Mouse (Mus musculus): ENCODE measurements around the gene Zfp704. TPM values are rescaled to one million over a fixed set of nuclear protein-coding genes. Genes with fewer than 3 reads are reported as not detected.

The Zfp704 gene
- polyA plus RNA-seq, 1 experiment from 2014 or later: 10.2 TPM

DNA sequence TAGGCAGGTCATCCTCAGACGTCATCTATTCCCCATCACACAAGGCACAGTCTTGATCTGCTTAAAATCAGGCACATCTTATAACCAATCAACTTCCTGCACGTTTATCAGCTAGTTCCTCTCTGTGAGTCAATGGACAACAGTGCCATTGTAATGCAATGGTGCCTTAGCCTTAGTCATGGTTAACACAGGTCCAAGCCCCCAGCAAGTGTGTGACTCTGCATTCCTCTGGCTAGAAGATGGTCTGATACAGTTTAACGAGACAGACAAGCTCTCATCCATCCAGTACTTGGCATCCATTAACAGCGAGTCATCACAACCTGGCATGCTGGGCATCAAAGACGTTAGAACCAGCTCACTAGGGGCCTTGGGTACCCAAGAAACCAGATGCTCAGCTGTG lies 85.5 kb downstream of the Zfp704 start:
- DNase-seq (ENCODE audit: low spot score): peak; percentile 18
- 77% methylated on average over 5 of the region's 5 CpGs for WGBS

DNA sequence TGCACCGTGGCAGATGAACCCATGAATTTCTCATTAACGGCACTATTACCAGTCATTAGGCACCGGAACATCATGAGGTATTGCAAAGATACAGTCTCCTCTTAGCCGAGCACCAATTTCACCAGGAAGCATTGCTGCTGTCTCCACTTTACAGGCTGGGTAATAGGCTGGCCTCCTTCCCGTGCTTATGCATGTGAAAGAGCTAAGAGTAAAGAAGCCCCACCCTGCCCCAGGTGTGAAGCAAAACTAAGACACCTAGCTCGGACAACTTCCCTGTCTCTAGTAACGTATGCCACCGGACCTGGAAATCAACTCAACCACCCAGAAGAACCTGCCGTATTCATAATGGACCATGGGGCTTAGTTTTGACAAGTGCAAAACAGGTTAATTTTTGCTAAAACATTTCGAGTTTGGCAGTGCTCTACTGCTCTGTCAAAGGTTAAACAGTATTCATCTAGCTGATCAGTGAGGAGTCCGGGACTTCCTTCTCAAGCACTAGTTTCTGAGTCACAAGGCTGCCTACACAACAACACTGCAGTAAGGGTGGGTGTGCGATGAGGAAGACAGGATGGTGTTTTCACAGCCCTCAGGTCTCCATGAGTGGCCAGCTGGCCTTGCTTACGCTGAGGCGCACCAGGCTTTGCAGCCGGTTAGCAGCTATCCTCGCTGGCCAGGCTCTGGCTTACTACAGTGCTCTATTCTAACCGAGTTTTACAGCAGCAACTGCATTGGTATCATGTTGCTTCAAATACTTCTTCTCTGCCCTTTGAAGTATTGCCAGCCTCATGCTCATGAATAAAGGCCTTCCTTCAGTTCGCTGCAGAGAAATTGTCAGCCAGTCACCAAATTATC lies 86.6 kb downstream of the Zfp704 start:
- ATAC-seq (ENCODE audit: insufficient number of reproducible peaks, low FRiP score, low TSS enrichment, low read depth): no peak

More for the DNA sequence above, 85.5 kb downstream of the Zfp704 start:
- Histone ChIP-seq H3K4me2 (ENCODE audit: low read depth, severe bottlenecking) (no peak overlapping the region), H3K36me3 (ENCODE audit: control insufficient read depth, insufficient read depth, low read length) (no peaks in the 10 kb centered on the region), H3K9me3 (ENCODE audit: control insufficient read depth, low read length) (no peaks in the 10 kb centered on the region), H3K27ac (replicated peaks; ENCODE audit: low read depth, low read length) (no peak overlapping the region), H3K4me3 (ENCODE audit: low read depth, low read length) (no peak overlapping the region), H3K9ac (ENCODE audit: low read length) (no peak overlapping the region), H3K4me1 (ENCODE audit: control insufficient read depth, insufficient read depth, low read length) (peaks cover 28% of the 10 kb centered on the region), H3K27me3 (ENCODE audit: control insufficient read depth, insufficient read depth, low read length) (no peaks in the 10 kb centered on the region)
- ATAC-seq (ENCODE audit: insufficient number of reproducible peaks, low FRiP score, low TSS enrichment, low read depth): no peak

DNA sequence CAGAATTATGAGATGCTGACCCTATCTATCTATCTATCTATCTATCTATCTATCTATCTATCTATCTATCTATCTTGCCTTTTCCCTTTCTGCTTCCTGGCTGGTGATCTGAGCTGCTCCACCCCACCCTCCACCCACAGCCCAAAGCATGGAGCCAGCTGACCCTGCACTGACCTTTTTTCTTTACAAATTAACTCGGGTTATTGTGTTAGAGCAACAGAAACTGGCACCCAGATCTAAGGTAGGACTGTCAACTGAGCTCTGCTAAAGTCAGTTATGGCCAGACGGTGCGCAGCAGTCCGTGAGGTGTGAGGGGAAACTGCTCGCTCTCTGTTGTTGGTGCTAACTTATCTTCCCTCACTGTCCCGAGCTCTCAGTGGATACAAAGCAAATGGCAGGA lies 87.9 kb downstream of the Zfp704 start:
- Histone ChIP-seq H3K9ac (ENCODE audit: low read length) (no peak overlapping the region), H3K9me3 (ENCODE audit: control insufficient read depth, low read length) (no peaks in the 10 kb centered on the region), H3K4me1 (ENCODE audit: control insufficient read depth, insufficient read depth, low read length) (peaks cover 37% of the 10 kb centered on the region), H3K36me3 (ENCODE audit: control insufficient read depth, insufficient read depth, low read length) (no peaks in the 10 kb centered on the region), H3K27me3 (ENCODE audit: control insufficient read depth, insufficient read depth, low read length) (no peaks in the 10 kb centered on the region), H3K4me2 (ENCODE audit: low read depth, severe bottlenecking) (no peak overlapping the region), H3K4me3 (ENCODE audit: low read depth, low read length) (no peak overlapping the region), H3K27ac (replicated peaks; ENCODE audit: low read depth, low read length) (no peak overlapping the region)
- peak; percentile 19 for DNase-seq (ENCODE audit: low spot score)
- ATAC-seq (ENCODE audit: insufficient number of reproducible peaks, low FRiP score, low TSS enrichment, low read depth): no peak
- 45% methylated on average over 6 of the region's 6 CpGs for WGBS

More for the DNA sequence above, 86.6 kb downstream of the Zfp704 start:
- 55% methylated on average over 18 of the region's 18 CpGs for WGBS
- Histone ChIP-seq H3K9ac (ENCODE audit: low read length) (no peak overlapping the region), H3K4me1 (ENCODE audit: control insufficient read depth, insufficient read depth, low read length) (peaks cover 33% of the 10 kb centered on the region), H3K27me3 (ENCODE audit: control insufficient read depth, insufficient read depth, low read length) (no peaks in the 10 kb centered on the region), H3K9me3 (ENCODE audit: control insufficient read depth, low read length) (no peaks in the 10 kb centered on the region), H3K36me3 (ENCODE audit: control insufficient read depth, insufficient read depth, low read length) (no peaks in the 10 kb centered on the region), H3K4me3 (ENCODE audit: low read depth, low read length) (no peak overlapping the region), H3K27ac (replicated peaks; ENCODE audit: low read depth, low read length) (no peak overlapping the region), H3K4me2 (ENCODE audit: low read depth, severe bottlenecking) (no peak overlapping the region)
- peak; percentile 35 for DNase-seq (ENCODE audit: low spot score)

DNA sequence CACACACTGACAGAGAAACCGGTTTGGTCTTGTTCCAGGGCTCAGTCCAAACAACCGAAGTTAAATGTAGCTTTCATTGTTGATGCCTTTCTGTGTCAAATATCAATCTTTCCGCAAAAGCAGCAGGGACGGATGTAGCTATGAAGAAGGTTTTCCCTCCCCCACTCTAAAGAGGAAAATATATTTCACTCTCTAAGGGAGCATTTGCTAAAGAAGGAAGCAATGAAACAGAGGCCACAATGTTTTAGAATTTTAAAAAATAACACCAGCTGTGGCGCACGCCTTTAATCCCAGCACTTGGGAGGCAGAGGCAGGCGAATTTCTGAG lies 89.2 kb downstream of the Zfp704 start:
- Histone ChIP-seq H3K4me2 (ENCODE audit: low read depth, severe bottlenecking) (peak overlapping the region; percentile 17; the same call in 1 of the 2 replicates), H3K9ac (ENCODE audit: low read length) (0 out of 2 replicates have a peak overlapping the region, but pooled peaks have one; percentile 17), H3K9me3 (ENCODE audit: control insufficient read depth, low read length) (no peaks in the 10 kb centered on the region), H3K27ac (replicated peaks; ENCODE audit: low read depth, low read length) (peak overlapping the region; percentile 65), H3K4me1 (ENCODE audit: control insufficient read depth, insufficient read depth, low read length) (peaks cover 45% of the 10 kb centered on the region), H3K36me3 (ENCODE audit: control insufficient read depth, insufficient read depth, low read length) (no peaks in the 10 kb centered on the region), H3K4me3 (ENCODE audit: low read depth, low read length) (no peak overlapping the region; the same call in 1 of the 2 replicates), H3K27me3 (ENCODE audit: control insufficient read depth, insufficient read depth, low read length) (no peaks in the 10 kb centered on the region)
- WGBS: 46% methylated on average over 7 of the region's 7 CpGs
- ATAC-seq (ENCODE audit: insufficient number of reproducible peaks, low FRiP score, low TSS enrichment, low read depth) (no peak), DNase-seq (ENCODE audit: low spot score) (no peak)

DNA sequence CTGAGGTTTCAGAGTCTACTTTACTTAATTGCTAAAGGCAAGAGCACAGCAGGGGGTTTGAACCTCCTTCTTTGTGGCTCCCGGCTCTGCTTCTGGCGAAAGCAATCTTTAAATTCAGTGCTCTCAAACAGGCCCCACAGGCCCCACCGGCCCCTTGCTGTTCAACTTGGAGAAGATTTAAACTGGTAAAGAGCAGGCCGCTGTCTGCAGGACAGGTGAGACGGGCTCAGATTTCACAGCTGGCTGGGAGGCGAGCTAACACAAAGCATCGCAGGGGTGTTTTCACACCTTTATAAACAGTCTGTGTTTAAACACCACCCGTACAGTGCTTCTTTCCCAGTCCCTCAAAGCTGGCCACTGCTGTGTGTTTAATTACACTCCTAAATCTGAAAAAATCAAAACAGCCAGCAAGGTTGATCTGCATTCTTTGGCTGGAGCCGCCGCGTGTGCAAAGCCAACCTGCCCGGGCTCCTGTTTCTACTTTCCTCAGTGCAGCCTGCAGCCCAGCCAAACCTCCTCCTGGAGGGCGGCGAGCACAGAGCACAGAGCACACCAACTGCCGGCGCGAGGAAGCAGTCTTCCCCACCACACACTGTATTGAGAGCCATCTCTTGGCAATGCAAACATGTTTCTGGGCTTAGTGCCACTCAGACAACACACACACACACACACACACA lies 89.7 kb downstream of the Zfp704 start:
- 1% methylated on average over 17 of the region's 17 CpGs for WGBS
- Histone ChIP-seq H3K36me3 (ENCODE audit: control insufficient read depth, insufficient read depth, low read length) (no peaks in the 10 kb centered on the region), H3K27ac (replicated peaks; ENCODE audit: low read depth, low read length) (peak overlapping the region; percentile 65), H3K9me3 (ENCODE audit: control insufficient read depth, low read length) (no peaks in the 10 kb centered on the region), H3K27me3 (ENCODE audit: control insufficient read depth, insufficient read depth, low read length) (no peaks in the 10 kb centered on the region), H3K4me2 (ENCODE audit: low read depth, severe bottlenecking) (peak overlapping the region; percentile 17), H3K4me3 (ENCODE audit: low read depth, low read length) (no peak overlapping the region; the same call in 1 of the 2 replicates), H3K9ac (ENCODE audit: low read length) (0 out of 2 replicates have a peak overlapping the region, but pooled peaks have one; percentile 17), H3K4me1 (ENCODE audit: control insufficient read depth, insufficient read depth, low read length) (peaks cover 45% of the 10 kb centered on the region)
- peak; percentile 83 for DNase-seq (ENCODE audit: low spot score)
- ATAC-seq (ENCODE audit: insufficient number of reproducible peaks, low FRiP score, low TSS enrichment, low read depth): peak; percentile 87

DNA sequence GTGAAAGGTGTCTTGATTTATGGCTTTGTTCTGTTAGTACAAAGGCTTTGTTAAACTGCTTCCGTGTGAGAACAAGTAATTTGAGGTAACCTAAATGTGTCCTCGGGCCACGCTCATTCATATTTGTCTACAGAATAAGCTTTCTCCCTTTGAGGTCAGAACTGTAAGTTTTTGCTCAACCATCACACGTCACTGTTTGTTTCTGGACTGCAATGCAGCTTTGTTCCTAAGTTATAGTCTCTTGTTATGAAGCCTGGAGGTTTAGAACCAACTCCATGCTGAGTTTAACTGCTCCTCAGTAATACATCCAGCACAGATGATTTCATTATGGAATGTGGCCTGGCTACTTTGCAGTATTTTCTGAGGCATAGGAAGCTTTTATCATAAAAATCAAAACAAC lies 90.4 kb downstream of the Zfp704 start:
- ATAC-seq (ENCODE audit: insufficient number of reproducible peaks, low FRiP score, low TSS enrichment, low read depth) (no peak), DNase-seq (ENCODE audit: low spot score) (no peak)
- Histone ChIP-seq H3K4me3 (ENCODE audit: low read depth, low read length) (no peak overlapping the region), H3K9ac (ENCODE audit: low read length) (no peak overlapping the region), H3K27me3 (ENCODE audit: control insufficient read depth, insufficient read depth, low read length) (no peaks in the 10 kb centered on the region), H3K27ac (replicated peaks; ENCODE audit: low read depth, low read length) (peak overlapping the region; percentile 65; the same call in 1 of the 2 replicates), H3K36me3 (ENCODE audit: control insufficient read depth, insufficient read depth, low read length) (no peaks in the 10 kb centered on the region), H3K4me1 (ENCODE audit: control insufficient read depth, insufficient read depth, low read length) (peaks cover 45% of the 10 kb centered on the region), H3K9me3 (ENCODE audit: control insufficient read depth, low read length) (no peaks in the 10 kb centered on the region), H3K4me2 (ENCODE audit: low read depth, severe bottlenecking) (no peak overlapping the region)
- WGBS: 23% methylated on average over 4 of the region's 4 CpGs

DNA sequence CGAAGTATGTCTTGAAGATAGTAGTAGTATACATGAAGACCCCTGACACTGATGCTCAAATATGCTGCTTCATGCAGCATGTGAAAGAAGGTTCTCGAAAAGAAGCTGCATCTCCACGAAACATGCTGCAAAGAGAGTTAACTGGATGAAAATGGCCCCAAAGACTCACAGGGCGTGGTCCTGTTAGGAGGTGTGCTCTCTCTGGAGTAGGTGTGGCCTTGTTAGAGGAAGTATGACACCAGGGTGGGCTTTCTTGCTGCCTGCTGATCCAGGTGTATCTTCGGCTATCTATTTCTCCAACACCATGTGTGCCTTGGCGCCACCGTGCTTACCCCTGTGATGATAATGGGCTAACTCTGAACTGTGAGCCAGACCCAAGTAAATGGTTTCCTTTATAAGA lies 90.9 kb downstream of the Zfp704 start:
- H3K4me2 ChIP-seq (ENCODE audit: low read depth, severe bottlenecking): no peak overlapping the region
- H3K27me3 ChIP-seq (ENCODE audit: control insufficient read depth, insufficient read depth, low read length): no peaks in the 10 kb centered on the region
- DNase-seq (ENCODE audit: low spot score) (peak; percentile 21), ATAC-seq (ENCODE audit: insufficient number of reproducible peaks, low FRiP score, low TSS enrichment, low read depth) (no peak)
- no peak overlapping the region for H3K9ac ChIP-seq (ENCODE audit: low read length)
- WGBS: 89% methylated on average over 7 of the region's 7 CpGs
- H3K27ac ChIP-seq (replicated peaks; ENCODE audit: low read depth, low read length): no peak overlapping the region
- no peak overlapping the region for H3K4me3 ChIP-seq (ENCODE audit: low read depth, low read length)
- H3K36me3 ChIP-seq (ENCODE audit: control insufficient read depth, insufficient read depth, low read length): no peaks in the 10 kb centered on the region
- peaks cover 45% of the 10 kb centered on the region for H3K4me1 ChIP-seq (ENCODE audit: control insufficient read depth, insufficient read depth, low read length)
- no peaks in the 10 kb centered on the region for H3K9me3 ChIP-seq (ENCODE audit: control insufficient read depth, low read length)

DNA sequence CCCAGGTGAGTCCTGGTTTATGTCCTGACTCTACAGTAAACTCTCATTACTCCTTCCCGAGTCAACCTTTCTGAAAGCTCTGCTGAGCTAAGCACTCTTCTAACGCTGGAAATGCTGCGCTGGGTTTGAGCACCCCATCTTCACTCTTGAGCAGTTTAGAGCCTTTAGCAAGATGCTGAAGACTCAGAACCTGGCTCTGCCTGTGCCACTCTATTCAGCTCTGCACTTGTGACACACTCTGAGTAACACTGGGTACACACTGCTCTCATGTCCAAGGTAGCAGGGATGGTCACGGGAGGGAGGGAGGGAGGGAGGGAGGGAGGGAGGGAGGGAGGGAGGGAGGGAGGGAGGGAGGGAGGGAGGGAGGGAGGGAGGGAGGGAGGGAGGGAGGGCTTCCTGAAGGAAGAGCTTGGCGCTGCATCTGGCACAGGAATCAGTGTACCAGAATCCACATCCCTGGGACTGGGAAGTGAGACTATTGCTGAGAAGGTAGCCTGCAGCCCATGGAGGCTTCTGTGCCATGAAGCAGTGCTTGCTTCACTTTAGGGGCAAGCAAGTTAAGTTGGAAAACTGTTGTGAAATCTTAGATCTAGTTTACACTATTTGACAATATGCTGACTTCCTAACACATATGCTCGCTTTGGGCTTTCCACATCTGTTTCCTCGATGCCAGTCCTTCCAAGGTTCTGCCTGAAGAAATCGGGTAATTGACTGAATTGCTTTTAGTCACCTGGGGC lies 93.6 kb downstream of the Zfp704 start:
- Histone ChIP-seq H3K9me3 (ENCODE audit: control insufficient read depth, low read length) (no peaks in the 10 kb centered on the region), H3K36me3 (ENCODE audit: control insufficient read depth, insufficient read depth, low read length) (no peaks in the 10 kb centered on the region), H3K27me3 (ENCODE audit: control insufficient read depth, insufficient read depth, low read length) (no peaks in the 10 kb centered on the region), H3K4me2 (ENCODE audit: low read depth, severe bottlenecking) (no peak overlapping the region), H3K9ac (ENCODE audit: low read length) (no peak overlapping the region), H3K4me3 (ENCODE audit: low read depth, low read length) (no peak overlapping the region), H3K27ac (replicated peaks; ENCODE audit: low read depth, low read length) (no peak overlapping the region), H3K4me1 (ENCODE audit: control insufficient read depth, insufficient read depth, low read length) (peaks cover 33% of the 10 kb centered on the region)
- 46% methylated on average over 7 of the region's 8 CpGs for WGBS
- ATAC-seq (ENCODE audit: insufficient number of reproducible peaks, low FRiP score, low TSS enrichment, low read depth): no peak
- peak; percentile 40 for DNase-seq (ENCODE audit: low spot score)
